Mouse (Mus musculus): ENCODE measurements around the gene Nmrk2. TPM values are rescaled to one million over a fixed set of nuclear protein-coding genes. Genes with fewer than 3 reads are reported as not detected.
A peak's percentile ranks its signal among the peaks of the same experiment; 100 is the strongest.

Nmrk2 gene
- total and polyA plus RNA-seq, 3 experiments, result not detected

DNA sequence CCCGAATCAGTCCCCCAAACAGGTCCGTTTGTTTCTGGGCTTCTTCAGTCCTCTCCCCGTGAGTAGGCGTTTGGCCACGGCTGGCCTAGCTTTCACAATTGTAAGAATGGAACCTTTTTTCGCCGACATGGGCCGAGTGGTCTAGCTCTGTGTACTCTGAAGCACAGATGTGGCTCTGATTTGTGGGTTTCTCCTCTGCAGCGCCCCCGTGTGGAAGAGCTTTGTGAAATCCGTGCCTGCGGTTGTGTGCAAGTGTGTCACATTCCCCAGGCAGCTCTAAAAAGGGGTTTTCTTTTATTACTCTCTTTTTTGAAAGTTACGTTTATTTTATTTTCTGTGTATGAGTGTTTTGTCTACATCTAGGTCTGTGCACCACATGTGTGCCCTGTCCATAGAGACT lies 39.0 kb upstream of the Nmrk2 start:
- TF ChIP-seq CTCF (conservative IDR thresholded peaks at IDR 0.05 in 1 of 2, IDR thresholded peaks at IDR 0.05 in 1 of 2; ENCODE audit: low read depth in 2 of 2, low read length in 2 of 2) (peak; percentile 46 to 76), IRF4 (IDR thresholded peaks at IDR 0.05; ENCODE audit: low read depth, low read length) (no peak), SMC3 (IDR thresholded peaks at IDR 0.05; ENCODE audit: low read depth, low read length) (peak; percentile 71), ETS1 (conservative IDR thresholded peaks at IDR 0.05; ENCODE audit: low read depth, low read length) (no peak), RAD21 (IDR thresholded peaks at IDR 0.05; ENCODE audit: low read depth, low read length) (peak; percentile 41)
- no peak overlapping the region for H3K4me2 ChIP-seq (ENCODE audit: insufficient read depth, low read depth, poor library complexity, severe bottlenecking)
- no peak overlapping the region for H3K4me3 ChIP-seq (replicated peaks in 1 of 3; ENCODE audit: low read depth in 2 of 3, low read length in 2 of 3, poor library complexity in 1 of 3)
- peaks cover 5 to 16% of the 10 kb centered on the region in 2 experiments for H3K4me1 ChIP-seq (ENCODE audit: control insufficient read depth in 1 of 2, insufficient read depth in 2 of 2)
- H3K27me3 ChIP-seq (replicated peaks), result no peaks in the 10 kb centered on the region
- no peak overlapping the region for H3K27ac ChIP-seq (ENCODE audit: insufficient read depth, low read depth)
- peaks cover 0 to 64% of the 10 kb centered on the region in 2 experiments for H3K36me3 ChIP-seq (replicated peaks in 1 of 2; ENCODE audit: control insufficient read depth in 1 of 2, insufficient read depth in 1 of 2, low read length in 1 of 2)
- no peaks in the 10 kb centered on the region for H3K9me3 ChIP-seq (replicated peaks; ENCODE audit: low read length)
- no peak overlapping the region for H3K9ac ChIP-seq (ENCODE audit: insufficient read depth, low read depth)
- no peaks in the 10 kb centered on the region for H3K79me2 ChIP-seq (replicated peaks; ENCODE audit: control insufficient read depth, extremely low read depth, insufficient read depth, poor library complexity, severe bottlenecking)
- in situ Hi-C loops (cut with MboI; ENCODE audit: low pct_ligation_motif_present, low pct_unique_long_range_greater_than_20kb, low sequenced_read_pairs), result no loop called here
- dilution Hi-C loops (cut with MboI; ENCODE audit: extremely low pct_ligation_motif_present, extremely low pct_unique_long_range_greater_than_20kb, low sequenced_read_pairs), result no loop called here
- peak; percentile 78 for DNase-seq (ENCODE audit: extremely low read depth)

DNA sequence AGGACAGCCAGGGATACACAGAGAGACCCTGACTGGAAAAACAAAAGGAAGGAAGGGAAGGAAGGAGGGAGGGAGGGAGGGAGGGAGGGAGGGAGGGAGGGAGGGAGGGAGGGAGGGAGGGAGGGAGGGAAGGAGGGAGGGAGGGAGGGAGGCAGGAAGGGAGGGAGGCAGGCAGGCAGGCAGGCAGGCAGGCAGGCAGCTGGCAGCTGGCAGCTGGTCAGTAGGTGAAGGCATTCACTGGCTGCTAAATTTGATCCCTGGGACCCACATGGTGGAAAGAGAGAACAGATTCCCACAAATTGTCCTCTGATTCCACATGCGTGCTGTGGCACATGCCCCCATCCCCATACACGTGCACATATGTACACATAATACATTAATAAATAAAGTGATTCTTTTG lies 36.8 kb upstream of the Nmrk2 start:
- peaks cover 0 to 9% of the 10 kb centered on the region in 2 experiments; a peak in 3 of 4 replicates for H3K4me1 ChIP-seq (ENCODE audit: control insufficient read depth in 1 of 2, insufficient read depth in 2 of 2)

DNA sequence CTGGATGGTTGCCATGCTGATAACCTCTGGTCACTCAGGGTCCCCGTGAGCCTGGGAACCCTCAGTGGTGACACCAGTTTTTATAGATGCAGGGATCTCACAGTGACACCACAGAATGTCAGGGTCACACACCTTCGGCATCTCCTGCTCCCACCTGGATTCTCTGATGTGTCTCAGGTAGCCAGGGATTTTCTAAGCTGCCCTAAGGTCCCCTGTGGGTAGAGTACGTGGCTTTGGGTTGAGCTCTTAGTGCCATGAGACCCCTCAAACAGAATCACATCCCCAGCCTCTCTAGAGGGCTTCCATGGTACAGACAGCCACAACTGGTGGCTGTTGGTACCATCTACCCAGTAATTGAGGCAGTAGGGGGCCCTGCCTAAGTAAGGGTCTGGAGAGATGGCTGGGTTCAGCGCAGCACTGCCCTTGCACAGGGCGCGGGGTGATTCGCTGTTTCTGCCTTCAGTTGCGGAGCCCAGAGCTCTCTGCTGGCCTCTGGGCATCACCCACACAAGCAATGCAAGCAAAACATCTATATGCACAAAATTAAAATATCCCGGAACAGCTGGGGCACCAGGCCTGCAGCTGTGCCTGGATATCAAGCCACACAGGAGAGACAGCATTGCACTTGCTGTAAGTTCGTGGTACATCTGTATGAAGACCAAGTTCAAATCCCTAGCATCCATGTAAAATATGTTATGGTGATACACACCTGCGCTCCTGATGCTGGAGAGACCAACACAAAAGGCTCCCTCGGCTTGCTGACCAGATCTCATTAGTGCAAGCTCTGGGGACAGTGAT lies 34.8 kb upstream of the Nmrk2 start:
- no peak overlapping the region for H3K4me3 ChIP-seq (replicated peaks in 1 of 3; ENCODE audit: low read depth in 2 of 3, low read length in 2 of 3, poor library complexity in 1 of 3)
- no peaks in the 10 kb centered on the region for H3K9me3 ChIP-seq (replicated peaks; ENCODE audit: low read length)
- dilution Hi-C loops (cut with MboI; ENCODE audit: extremely low pct_ligation_motif_present, extremely low pct_unique_long_range_greater_than_20kb, low sequenced_read_pairs) (no loop called here), in situ Hi-C loops (cut with MboI; ENCODE audit: low pct_ligation_motif_present, low pct_unique_long_range_greater_than_20kb, low sequenced_read_pairs) (loop anchor here (5.0 kb wide), 1 partner anchor 34 kb away; the partner anchor contains the start of gene Nmrk2)
- no peaks in the 10 kb centered on the region for H3K27me3 ChIP-seq (replicated peaks)
- H3K79me2 ChIP-seq (replicated peaks; ENCODE audit: control insufficient read depth, extremely low read depth, insufficient read depth, poor library complexity, severe bottlenecking), result no peaks in the 10 kb centered on the region
- H3K4me2 ChIP-seq (ENCODE audit: insufficient read depth, low read depth, poor library complexity, severe bottlenecking), result no peak overlapping the region
- TF ChIP-seq MAFK (IDR thresholded peaks at IDR 0.05; ENCODE audit: insufficient replicate concordance, low read length) (no peak), MAX (IDR thresholded peaks at IDR 0.05; ENCODE audit: low read length) (no peak), GABPA (IDR thresholded peaks at IDR 0.05; ENCODE audit: insufficient replicate concordance, low read depth, low read length) (no peak), ZMIZ1 (IDR thresholded peaks at IDR 0.05; ENCODE audit: low read depth, low read length) (no peak), UBTF (IDR thresholded peaks at IDR 0.05; ENCODE audit: low read depth, low read length) (no peak), TBP (conservative IDR thresholded peaks at IDR 0.05; ENCODE audit: low read depth, low read length) (no peak), USF2 (conservative IDR thresholded peaks at IDR 0.05; ENCODE audit: low read depth, low read length) (no peak), ETS1 (conservative IDR thresholded peaks at IDR 0.05; ENCODE audit: low read depth, low read length) (no peak), CTCF (conservative IDR thresholded peaks at IDR 0.05 in 1 of 2, IDR thresholded peaks at IDR 0.05 in 1 of 2; ENCODE audit: low read depth in 2 of 2, low read length in 2 of 2) (no peak), JUN (IDR thresholded peaks at IDR 0.05; ENCODE audit: insufficient read depth, low read depth, low read length) (no peak), ELF1 (IDR thresholded peaks at IDR 0.05; ENCODE audit: low read depth, low read length) (no peak), USF1 (IDR thresholded peaks at IDR 0.05; ENCODE audit: low read depth, low read length) (no peak), POLR2AphosphoS2 (IDR thresholded peaks at IDR 0.05; ENCODE audit: low read depth, low read length) (no peak), BHLHE40 (IDR thresholded peaks at IDR 0.05; ENCODE audit: low read depth, low read length) (no peak), NELFE (IDR thresholded peaks at IDR 0.05; ENCODE audit: low read depth, low read length) (no peak), CHD2 (IDR thresholded peaks at IDR 0.05; ENCODE audit: low read length) (no peak)
- no peak for DNase-seq (ENCODE audit: extremely low read depth)
- peaks cover 0 to 55% of the 10 kb centered on the region in 2 experiments for H3K36me3 ChIP-seq (replicated peaks in 1 of 2; ENCODE audit: control insufficient read depth in 1 of 2, insufficient read depth in 1 of 2, low read length in 1 of 2)
- no peak overlapping the region for H3K27ac ChIP-seq (ENCODE audit: insufficient read depth, low read depth)
- peaks cover 8 to 20% of the 10 kb centered on the region in 2 experiments for H3K4me1 ChIP-seq (ENCODE audit: control insufficient read depth in 1 of 2, insufficient read depth in 2 of 2)
- H3K9ac ChIP-seq (ENCODE audit: insufficient read depth, low read depth), result no peak overlapping the region

More for the DNA sequence above, 36.8 kb upstream of the Nmrk2 start:
- in situ Hi-C loops (cut with MboI; ENCODE audit: low pct_ligation_motif_present, low pct_unique_long_range_greater_than_20kb, low sequenced_read_pairs) (loop anchor here (5.0 kb wide), 1 partner anchor 36 kb away; the partner anchor contains the start of gene Nmrk2), dilution Hi-C loops (cut with MboI; ENCODE audit: extremely low pct_ligation_motif_present, extremely low pct_unique_long_range_greater_than_20kb, low sequenced_read_pairs) (no loop called here)
- TF ChIP-seq JUN (IDR thresholded peaks at IDR 0.05; ENCODE audit: insufficient read depth, low read depth, low read length) (no peak), TBP (conservative IDR thresholded peaks at IDR 0.05; ENCODE audit: low read depth, low read length) (no peak), EP300 (IDR thresholded peaks at IDR 0.05; ENCODE audit: low read length) (no peak), SMC3 (IDR thresholded peaks at IDR 0.05; ENCODE audit: low read depth, low read length) (no peak), MAFK (IDR thresholded peaks at IDR 0.05; ENCODE audit: insufficient replicate concordance, low read length) (no peak), HCFC1 (IDR thresholded peaks at IDR 0.05; ENCODE audit: low read depth, low read length) (no peak), IRF4 (IDR thresholded peaks at IDR 0.05; ENCODE audit: low read depth, low read length) (no peak), USF1 (IDR thresholded peaks at IDR 0.05; ENCODE audit: low read depth, low read length) (no peak), ZC3H11A (IDR thresholded peaks at IDR 0.05; ENCODE audit: low read depth, low read length) (no peak)
- H3K79me2 ChIP-seq (replicated peaks; ENCODE audit: control insufficient read depth, extremely low read depth, insufficient read depth, poor library complexity, severe bottlenecking), result no peaks in the 10 kb centered on the region
- H3K9ac ChIP-seq (ENCODE audit: insufficient read depth, low read depth), result no peak overlapping the region
- DNase-seq (ENCODE audit: extremely low read depth), result no peak
- H3K4me3 ChIP-seq (replicated peaks in 1 of 3; ENCODE audit: low read depth in 2 of 3, low read length in 2 of 3, poor library complexity in 1 of 3), result no peak overlapping the region
- no peaks in the 10 kb centered on the region for H3K27me3 ChIP-seq (replicated peaks)
- no peak overlapping the region for H3K27ac ChIP-seq (ENCODE audit: insufficient read depth, low read depth)
- H3K36me3 ChIP-seq (replicated peaks in 1 of 2; ENCODE audit: control insufficient read depth in 1 of 2, insufficient read depth in 1 of 2, low read length in 1 of 2), result peaks cover 0 to 70% of the 10 kb centered on the region in 2 experiments
- no peaks in the 10 kb centered on the region for H3K9me3 ChIP-seq (replicated peaks; ENCODE audit: low read length)
- no peak overlapping the region for H3K4me2 ChIP-seq (ENCODE audit: insufficient read depth, low read depth, poor library complexity, severe bottlenecking)
